Mouse (Mus musculus): ENCODE results near the gene Cdh8. TPM values are rescaled to one million over a fixed set of nuclear protein-coding genes. Genes with fewer than 3 reads are reported as not detected.

Gene Cdh8
- polyA plus RNA-seq, 1 experiment from 2014 or later: 64.4 TPM

- 9% methylated on average over 10 of the region's 10 CpGs for WGBS
- Histone ChIP-seq H3K4me3 (ENCODE audit: low read depth, low read length) (peak overlapping the region; percentile 66), H3K9ac (ENCODE audit: low read depth, low read length) (peak overlapping the region; percentile 81), H3K4me1 (ENCODE audit: control insufficient read depth, insufficient read depth, low read length) (peaks cover 12% of the 10 kb centered on the region), H3K27ac (ENCODE audit: low read length) (peak overlapping the region; percentile 83), H3K36me3 (ENCODE audit: control insufficient read depth, insufficient read depth, low read length) (no peaks in the 10 kb centered on the region), H3K27me3 (ENCODE audit: control insufficient read depth, insufficient read depth, low read depth, low read length) (no peaks in the 10 kb centered on the region), H3K4me2 (ENCODE audit: low read length) (peak overlapping the region; percentile 77), H3K9me3 (replicated peaks; ENCODE audit: control insufficient read depth, low read length, poor library complexity, severe bottlenecking) (no peaks in the 10 kb centered on the region)
- no peak for ATAC-seq
Observed at GRCm38 (mm10) chr8:99413877-99414482, 2.3 kb downstream of the Cdh8 start.

- no peaks in the 10 kb centered on the region for H3K9me3 ChIP-seq (replicated peaks; ENCODE audit: control insufficient read depth, low read length, poor library complexity, severe bottlenecking)
- no peak overlapping the region for H3K27ac ChIP-seq (ENCODE audit: low read length)
- no peaks in the 10 kb centered on the region for H3K27me3 ChIP-seq (ENCODE audit: control insufficient read depth, insufficient read depth, low read depth, low read length)
- ATAC-seq: no peak
- H3K4me3 ChIP-seq (ENCODE audit: low read depth, low read length): no peak overlapping the region
- H3K36me3 ChIP-seq (ENCODE audit: control insufficient read depth, insufficient read depth, low read length): no peaks in the 10 kb centered on the region
- 77% methylated on average over 4 of the region's 4 CpGs for WGBS
- no peak overlapping the region for H3K4me2 ChIP-seq (ENCODE audit: low read length)
- H3K4me1 ChIP-seq (ENCODE audit: control insufficient read depth, insufficient read depth, low read length): peaks cover 6% of the 10 kb centered on the region
- H3K9ac ChIP-seq (ENCODE audit: low read depth, low read length): no peak overlapping the region
Observed at GRCm38 (mm10) chr8:99393908-99394307, 22.4 kb downstream of the Cdh8 start.

GRCm38 (mm10) chr8:99370104-99370503 lies 46.2 kb downstream of the Cdh8 start:
- Histone ChIP-seq H3K27ac (ENCODE audit: low read length) (no peak overlapping the region), H3K9ac (ENCODE audit: low read depth, low read length) (no peak overlapping the region), H3K27me3 (ENCODE audit: control insufficient read depth, insufficient read depth, low read depth, low read length) (no peaks in the 10 kb centered on the region), H3K4me2 (ENCODE audit: low read length) (no peak overlapping the region), H3K4me3 (ENCODE audit: low read depth, low read length) (no peak overlapping the region), H3K36me3 (ENCODE audit: control insufficient read depth, insufficient read depth, low read length) (no peaks in the 10 kb centered on the region), H3K4me1 (ENCODE audit: control insufficient read depth, insufficient read depth, low read length) (no peaks in the 10 kb centered on the region), H3K9me3 (replicated peaks; ENCODE audit: control insufficient read depth, low read length, poor library complexity, severe bottlenecking) (no peaks in the 10 kb centered on the region)
- 92% methylated on average over 5 of the region's 5 CpGs for WGBS
- ATAC-seq: no peak

- H3K9me3 ChIP-seq (replicated peaks; ENCODE audit: control insufficient read depth, low read length, poor library complexity, severe bottlenecking): no peaks in the 10 kb centered on the region
- no peaks in the 10 kb centered on the region for H3K27me3 ChIP-seq (ENCODE audit: control insufficient read depth, insufficient read depth, low read depth, low read length)
- H3K4me1 ChIP-seq (ENCODE audit: control insufficient read depth, insufficient read depth, low read length): no peaks in the 10 kb centered on the region
- H3K36me3 ChIP-seq (ENCODE audit: control insufficient read depth, insufficient read depth, low read length): no peaks in the 10 kb centered on the region
- H3K4me3 ChIP-seq (ENCODE audit: low read depth, low read length): no peak overlapping the region
- ATAC-seq: no peak
- no peak overlapping the region for H3K4me2 ChIP-seq (ENCODE audit: low read length)
- H3K9ac ChIP-seq (ENCODE audit: low read depth, low read length): no peak overlapping the region
- 76% methylated on average over 3 of the region's 3 CpGs for WGBS
- H3K27ac ChIP-seq (ENCODE audit: low read length): no peak overlapping the region
Observed at GRCm38 (mm10) chr8:99369166-99369565, 47.1 kb downstream of the Cdh8 start.

DNA sequence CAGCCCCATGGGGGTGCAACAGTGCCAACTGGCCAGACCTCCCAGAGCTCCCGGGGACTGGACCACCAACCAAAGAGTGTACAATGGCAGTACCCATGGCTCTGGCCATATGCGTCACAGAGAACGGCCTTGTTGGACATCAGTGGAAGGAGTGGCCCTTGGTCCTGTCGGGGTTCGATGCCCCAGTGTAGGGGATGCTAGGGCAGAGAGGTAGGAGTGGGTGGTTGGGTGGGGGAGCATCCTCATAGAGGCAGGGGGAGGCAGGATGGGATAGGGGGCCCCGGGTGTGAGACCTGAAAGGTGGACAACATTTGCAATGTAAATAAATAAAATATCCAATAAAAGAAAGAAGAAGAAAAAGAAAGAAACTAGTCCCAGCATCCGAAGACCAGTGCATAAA lies 47.8 kb downstream of the Cdh8 start:
- no peak for ATAC-seq
- WGBS: 94% methylated on average over 7 of the region's 7 CpGs

GRCm38 (mm10) chr8:99353923-99354322 lies 62.3 kb downstream of the Cdh8 start:
- H3K4me3 ChIP-seq (ENCODE audit: low read depth, low read length): no peak overlapping the region
- no peak overlapping the region for H3K27ac ChIP-seq (ENCODE audit: low read length)
- no peaks in the 10 kb centered on the region for H3K36me3 ChIP-seq (ENCODE audit: control insufficient read depth, insufficient read depth, low read length)
- H3K4me2 ChIP-seq (ENCODE audit: low read length): no peak overlapping the region
- H3K9me3 ChIP-seq (replicated peaks; ENCODE audit: control insufficient read depth, low read length, poor library complexity, severe bottlenecking): no peaks in the 10 kb centered on the region
- H3K27me3 ChIP-seq (ENCODE audit: control insufficient read depth, insufficient read depth, low read depth, low read length): no peaks in the 10 kb centered on the region
- H3K4me1 ChIP-seq (ENCODE audit: control insufficient read depth, insufficient read depth, low read length): no peaks in the 10 kb centered on the region; the same call in 1 of the 2 replicates
- no peak for ATAC-seq
- 83% methylated on average over 3 of the region's 3 CpGs for WGBS
- H3K9ac ChIP-seq (ENCODE audit: low read depth, low read length): no peak overlapping the region

More for the DNA sequence above, 47.8 kb downstream of the Cdh8 start:
- H3K27ac ChIP-seq (ENCODE audit: low read length): no peak overlapping the region
- no peak overlapping the region for H3K4me2 ChIP-seq (ENCODE audit: low read length)
- H3K27me3 ChIP-seq (ENCODE audit: control insufficient read depth, insufficient read depth, low read depth, low read length): no peaks in the 10 kb centered on the region
- no peak overlapping the region for H3K9ac ChIP-seq (ENCODE audit: low read depth, low read length)
- H3K4me3 ChIP-seq (ENCODE audit: low read depth, low read length): no peak overlapping the region
- H3K9me3 ChIP-seq (replicated peaks; ENCODE audit: control insufficient read depth, low read length, poor library complexity, severe bottlenecking): no peaks in the 10 kb centered on the region
- no peaks in the 10 kb centered on the region for H3K36me3 ChIP-seq (ENCODE audit: control insufficient read depth, insufficient read depth, low read length)
- no peaks in the 10 kb centered on the region for H3K4me1 ChIP-seq (ENCODE audit: control insufficient read depth, insufficient read depth, low read length)

- H3K4me2 ChIP-seq (ENCODE audit: low read length): no peak overlapping the region
- 88% methylated on average over 1 of the region's 1 CpGs for WGBS
- no peaks in the 10 kb centered on the region for H3K9me3 ChIP-seq (replicated peaks; ENCODE audit: control insufficient read depth, low read length, poor library complexity, severe bottlenecking)
- H3K27me3 ChIP-seq (ENCODE audit: control insufficient read depth, insufficient read depth, low read depth, low read length): no peaks in the 10 kb centered on the region
- H3K9ac ChIP-seq (ENCODE audit: low read depth, low read length): no peak overlapping the region
- H3K4me1 ChIP-seq (ENCODE audit: control insufficient read depth, insufficient read depth, low read length): no peaks in the 10 kb centered on the region; the same call in 1 of the 2 replicates
- ATAC-seq: no peak
- H3K27ac ChIP-seq (ENCODE audit: low read length): no peak overlapping the region
- no peak overlapping the region for H3K4me3 ChIP-seq (ENCODE audit: low read depth, low read length)
- no peaks in the 10 kb centered on the region for H3K36me3 ChIP-seq (ENCODE audit: control insufficient read depth, insufficient read depth, low read length)
Observed at GRCm38 (mm10) chr8:99353221-99353620, 63.0 kb downstream of the Cdh8 start.

- no peaks in the 10 kb centered on the region for H3K9me3 ChIP-seq (replicated peaks; ENCODE audit: control insufficient read depth, low read length, poor library complexity, severe bottlenecking)
- ATAC-seq: no peak
- H3K36me3 ChIP-seq (ENCODE audit: control insufficient read depth, insufficient read depth, low read length): no peaks in the 10 kb centered on the region
- no peaks in the 10 kb centered on the region; the same call in 1 of the 2 replicates for H3K4me1 ChIP-seq (ENCODE audit: control insufficient read depth, insufficient read depth, low read length)
- no peak overlapping the region for H3K4me3 ChIP-seq (ENCODE audit: low read depth, low read length)
- no peak overlapping the region for H3K27ac ChIP-seq (ENCODE audit: low read length)
- no peak overlapping the region for H3K4me2 ChIP-seq (ENCODE audit: low read length)
- no peaks in the 10 kb centered on the region for H3K27me3 ChIP-seq (ENCODE audit: control insufficient read depth, insufficient read depth, low read depth, low read length)
- no peak overlapping the region for H3K9ac ChIP-seq (ENCODE audit: low read depth, low read length)
Observed at GRCm38 (mm10) chr8:99349456-99349855, 66.8 kb downstream of the Cdh8 start.

- no peak overlapping the region for H3K27ac ChIP-seq (ENCODE audit: low read length)
- H3K36me3 ChIP-seq (ENCODE audit: control insufficient read depth, insufficient read depth, low read length): no peaks in the 10 kb centered on the region
- no peaks in the 10 kb centered on the region for H3K27me3 ChIP-seq (ENCODE audit: control insufficient read depth, insufficient read depth, low read depth, low read length)
- 31% methylated on average over 3 of the region's 3 CpGs for WGBS
- no peak overlapping the region for H3K9ac ChIP-seq (ENCODE audit: low read depth, low read length)
- H3K4me3 ChIP-seq (ENCODE audit: low read depth, low read length): no peak overlapping the region
- H3K4me1 ChIP-seq (ENCODE audit: control insufficient read depth, insufficient read depth, low read length): no peaks in the 10 kb centered on the region; the same call in 1 of the 2 replicates
- ATAC-seq: peak; percentile 45; the same call in 1 of the 2 replicates
- no peak overlapping the region for H3K4me2 ChIP-seq (ENCODE audit: low read length)
- no peaks in the 10 kb centered on the region for H3K9me3 ChIP-seq (replicated peaks; ENCODE audit: control insufficient read depth, low read length, poor library complexity, severe bottlenecking)
Observed at GRCm38 (mm10) chr8:99348618-99349017, 67.7 kb downstream of the Cdh8 start.
